Mouse (Mus musculus) MEL (cell line): ENCODE results near the gene Mroh7. TPM values are rescaled to one million over a fixed set of nuclear protein-coding genes. Genes with fewer than 3 reads are reported as not detected.
A peak's percentile ranks its signal among the peaks of the same experiment; 100 is the strongest.
"Not testable (repeated sequence)": the region's sequence is repeated elsewhere in the genome, so short reads cannot be mapped to it uniquely, and the experiment has no call there.

Source experiments
- DNase-seq: peaks from one replicate; pipeline ENCODE4 v3.0.0; 2011; ENCODE audit warnings: low read depth, low spot score
- H3K27ac ChIP-seq: 2 replicates; pipeline ENCODE4 v1.5.1; 2012; ENCODE audit warnings: low read depth, mild to moderate bottlenecking, control low read depth, low read length, moderate library complexity; ENCODE audit not compliant: control insufficient read depth
- H3K27me3 ChIP-seq, 2 experiments: fragments of 150-350 bp in 1 of 2; sonication (generic) in 1 of 2; 2 replicates each; pipeline ENCODE4 v1.6.1; 2012; ENCODE audit warnings: low read length in 2 of 2, mild to moderate bottlenecking in 2 of 2, improper control_type of control experiment in 1 of 2, moderate library complexity in 1 of 2; ENCODE audit not compliant: insufficient read depth in 2 of 2, control insufficient read depth in 1 of 2
- H3K36me3 ChIP-seq, 2 experiments: 2 replicates each; pipeline ENCODE4 v1.6.1; 2012 to 2014; ENCODE audit warnings: low read length in 2 of 2, improper control_type of control experiment in 1 of 2, inconsistent platforms in 1 of 2, mild to moderate bottlenecking in 1 of 2; ENCODE audit not compliant: insufficient read depth in 2 of 2, control insufficient read depth in 1 of 2
- H3K4me1 ChIP-seq, 2 experiments: fragments of 150-350 bp in 1 of 2; sonication (generic) in 1 of 2; 2 replicates each; pipeline ENCODE4 v1.6.1; 2012; ENCODE audit warnings: low read length in 2 of 2, improper control_type of control experiment in 1 of 2, mild to moderate bottlenecking in 1 of 2; ENCODE audit not compliant: insufficient read depth in 2 of 2, control insufficient read depth in 1 of 2
- H3K4me3 ChIP-seq, 2 experiments: fragments of 150-350 bp in 1 of 2; sonication (generic) in 1 of 2; 2 replicates each; pipeline ENCODE4 v1.5.1; 2012; ENCODE audit warnings: low read depth in 2 of 2, low read length in 2 of 2, mild to moderate bottlenecking in 2 of 2, moderate library complexity in 2 of 2, control low read depth in 1 of 2, improper control_type of control experiment in 1 of 2; ENCODE audit not compliant: control insufficient read depth in 1 of 2, insufficient read depth in 1 of 2
- H3K79me2 ChIP-seq: 2 replicates; pipeline ENCODE4 v1.6.1; 2012; ENCODE audit warnings: mild to moderate bottlenecking, low read length, moderate library complexity; ENCODE audit not compliant: control insufficient read depth, poor library complexity, insufficient read depth
- H3K9ac ChIP-seq: 2 replicates; pipeline ENCODE4 v1.6.1; 2012; ENCODE audit warnings: low read depth, mild to moderate bottlenecking, control low read depth, low read length, moderate library complexity; ENCODE audit not compliant: control insufficient read depth, poor library complexity, severe bottlenecking
- H3K9me3 ChIP-seq: fragments of 150-350 bp; sonication (generic); replicated peaks from 2 replicates; pipeline ENCODE4 v1.6.1; 2012; ENCODE audit warnings: mild to moderate bottlenecking, low read length, improper control_type of control experiment, moderate library complexity; ENCODE audit not compliant: insufficient read depth
- BHLHE40 ChIP-seq: IDR thresholded peaks from 2 replicates; pipeline ENCODE4 v1.6.1; 2012; ENCODE audit warnings: low read depth, mild to moderate bottlenecking, inconsistent platforms, low read length, improper control_type of control experiment, borderline replicate concordance
- CHD1 ChIP-seq: IDR thresholded peaks from 2 replicates; pipeline ENCODE4 v1.6.1; 2012; ENCODE audit warnings: low read depth, mild to moderate bottlenecking, inconsistent platforms, low read length, improper control_type of control experiment
- CHD2 ChIP-seq: IDR thresholded peaks from 2 replicates; pipeline ENCODE4 v1.6.1; 2011; ENCODE audit warnings: low read length, improper control_type of control experiment
- E2F4 ChIP-seq: IDR thresholded peaks from 2 replicates; pipeline ENCODE4 v1.6.1; 2011; ENCODE audit warnings: low read depth, low read length, improper control_type of control experiment, borderline replicate concordance
- EP300 ChIP-seq, 2 experiments: IDR thresholded peaks; 2 replicates each; pipeline ENCODE4 v1.6.1; 2011; ENCODE audit warnings: improper control_type of control experiment in 2 of 2, low read length in 2 of 2, low read depth in 1 of 2, mild to moderate bottlenecking in 1 of 2
- ETS1 ChIP-seq: IDR thresholded peaks from 2 replicates; pipeline ENCODE4 v1.6.1; 2012; ENCODE audit warnings: low read depth, mild to moderate bottlenecking, inconsistent platforms, low read length, improper control_type of control experiment, moderate library complexity
- HCFC1 ChIP-seq: IDR thresholded peaks from 2 replicates; pipeline ENCODE4 v1.6.1; 2012; ENCODE audit warnings: low read depth, mild to moderate bottlenecking, inconsistent platforms, low read length, improper control_type of control experiment, moderate library complexity
- KAT2A ChIP-seq: conservative IDR thresholded peaks from 2 replicates; pipeline ENCODE4 v1.6.1; 2012; ENCODE audit warnings: low read depth, low read length, improper control_type of control experiment, inconsistent platforms
- MYB ChIP-seq: IDR thresholded peaks from 2 replicates; pipeline ENCODE4 v1.6.1; 2011; ENCODE audit warnings: mild to moderate bottlenecking, low read depth, low read length, improper control_type of control experiment
- MYC ChIP-seq: IDR thresholded peaks from 2 replicates; pipeline ENCODE4 v1.6.1; 2011; ENCODE audit warnings: low read depth, mild to moderate bottlenecking, low read length, improper control_type of control experiment, moderate library complexity
- NRF1 ChIP-seq: IDR thresholded peaks from 2 replicates; pipeline ENCODE4 v1.6.1; 2014; ENCODE audit warnings: low read depth, mild to moderate bottlenecking, inconsistent platforms, low read length, improper control_type of control experiment, moderate library complexity; ENCODE audit not compliant: poor library complexity, insufficient read depth, severe bottlenecking
- POLR2A ChIP-seq, 2 experiments: IDR thresholded peaks; 2 replicates each; pipeline ENCODE4 v1.6.1; 2011 to 2012; ENCODE audit warnings: low read length in 2 of 2, mild to moderate bottlenecking in 2 of 2, control low read depth in 1 of 2, improper control_type of control experiment in 1 of 2, low read depth in 1 of 2, moderate library complexity in 1 of 2; ENCODE audit not compliant: control insufficient read depth in 1 of 2, insufficient read depth in 1 of 2, poor library complexity in 1 of 2
- RAD21 ChIP-seq: IDR thresholded peaks from 2 replicates; pipeline ENCODE4 v1.6.1; 2011; ENCODE audit warnings: mild to moderate bottlenecking, low read depth, low read length, improper control_type of control experiment
- SIN3A ChIP-seq: IDR thresholded peaks from 2 replicates; pipeline ENCODE4 v1.6.1; 2012; ENCODE audit warnings: low read length, improper control_type of control experiment, inconsistent platforms
- TBP ChIP-seq: IDR thresholded peaks from 2 replicates; pipeline ENCODE4 v1.8.0; 2011; ENCODE audit warnings: low read depth, low read length, improper control_type of control experiment
- USF1 ChIP-seq: IDR thresholded peaks from 2 replicates; pipeline ENCODE4 v1.6.1; 2014; ENCODE audit warnings: low read depth, mild to moderate bottlenecking, inconsistent platforms, low read length, improper control_type of control experiment, moderate library complexity
- ZC3H11A ChIP-seq: IDR thresholded peaks from 2 replicates; pipeline ENCODE4 v1.6.1; 2012; ENCODE audit warnings: low read depth, mild to moderate bottlenecking, inconsistent platforms, low read length, improper control_type of control experiment
- ZKSCAN1 ChIP-seq: IDR thresholded peaks from 2 replicates; pipeline ENCODE4 v1.6.1; 2012; ENCODE audit warnings: low read depth, mild to moderate bottlenecking, inconsistent platforms, low read length, improper control_type of control experiment, moderate library complexity
- ZMIZ1 ChIP-seq: IDR thresholded peaks from 2 replicates; pipeline ENCODE4 v1.6.1; 2012; ENCODE audit warnings: low read depth, mild to moderate bottlenecking, inconsistent platforms, low read length, improper control_type of control experiment, moderate library complexity
- ZNF384 ChIP-seq: IDR thresholded peaks from 2 replicates; pipeline ENCODE4 v1.6.1; 2012; ENCODE audit warnings: low read depth, mild to moderate bottlenecking, inconsistent platforms, low read length, improper control_type of control experiment
- polyA plus RNA-seq, 2 experiments: library from polyadenylated mRNA; stranded (reverse) in 1 of 2; unstranded in 1 of 2; fragments of >175 nt in 1 of 2; fragments of >200 nt in 1 of 2; gene quantifications; 2 replicates each; pipeline versions ENCODE4 v1.2.1 to v1.2.4; 2012; ENCODE audit warnings: low replicate concordance in 2 of 2, low read depth in 1 of 2; ENCODE audit not compliant: insufficient read length in 2 of 2, insufficient read depth in 1 of 2, missing spikeins in 1 of 2
- total RNA-seq: library from RNA; depleted of rRNA; stranded (reverse); fragments of 300-350 nt; gene quantifications from 2 replicates; pipeline ENCODE4 v1.2.3, GENCODE M21; 2012

The Mroh7 gene
- total and polyA plus RNA-seq, 3 experiments: 0.03 TPM; not detected in 2

- not testable (repeated sequence) for H3K27me3 ChIP-seq, H3K9ac ChIP-seq, H3K36me3 ChIP-seq, H3K4me1 ChIP-seq, DNase-seq, H3K4me3 ChIP-seq, H3K79me2 ChIP-seq, H3K9me3 ChIP-seq, H3K27ac ChIP-seq
- 0 out of 2 replicates have a peak, but pooled peaks have one; percentile 16 for TF ChIP-seq TBP
Observed at GRCm38 (mm10) chr4:106736884-106737283, 6.2 kb upstream of the Mroh7 start.

DNA sequence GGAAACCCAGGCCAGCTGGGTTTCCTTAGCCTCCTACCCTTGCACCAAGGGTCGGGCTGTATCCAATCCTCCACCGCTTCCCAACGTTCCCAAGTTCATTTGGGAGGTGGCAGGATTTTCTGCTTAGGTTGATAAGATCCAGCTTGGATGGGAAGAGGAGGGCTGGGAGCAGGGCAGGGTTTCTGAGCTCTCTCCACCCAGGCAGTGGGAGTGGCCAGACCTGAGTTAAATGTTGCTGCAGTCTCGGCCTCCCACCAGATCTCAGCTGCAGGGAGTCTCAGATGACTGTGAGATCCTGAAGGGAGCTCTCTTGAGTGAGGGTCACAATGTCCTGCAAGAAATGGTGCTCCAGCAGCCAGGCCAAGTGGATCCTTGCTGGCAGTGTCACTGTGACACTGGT is 2.9 kb upstream of the Mroh7 start, which contains the start of gene Fam151a:
Gene Fam151a, plus strand, starts transcription at position 254 of the 400 bp plus-strand sequence.
- Histone ChIP-seq H3K27ac (no peak within 1 kb of the TSS), H3K36me3 (no peaks in the 10 kb centered on the region), H3K79me2 (no peaks in the 10 kb centered on the region), H3K9ac (no peak within 1 kb of the TSS), H3K4me1 (no peaks in the 10 kb centered on the region), H3K9me3 (no peaks in the 10 kb centered on the region), H3K27me3 (peaks cover 1 to 12% of the 10 kb centered on the region in 2 experiments; a peak in 3 of 4 replicates), H3K4me3 (no peak within 1 kb of the TSS)
- DNase-seq: no peak
- no peak for TF ChIP-seq E2F4
- no peak for TF ChIP-seq ZNF384
- no peak for TF ChIP-seq EP300 (IDR thresholded peaks at IDR 0.05; ENCODE audit: low read depth in 1 of 2, low read length in 2 of 2)
- TF ChIP-seq HCFC1: no peak
- no peak for TF ChIP-seq MYB
- no peak for TF ChIP-seq NRF1
- no peak for TF ChIP-seq CHD2
- TF ChIP-seq KAT2A: no peak
- TF ChIP-seq ZMIZ1: no peak
- no peak for TF ChIP-seq ETS1
- no peak for TF ChIP-seq ZC3H11A
- no peak for TF ChIP-seq POLR2A (IDR thresholded peaks at IDR 0.05; ENCODE audit: control insufficient read depth in 1 of 2, insufficient read depth in 1 of 2, low read depth in 1 of 2, low read length in 2 of 2, poor library complexity in 1 of 2)
- TF ChIP-seq RAD21: no peak
- TF ChIP-seq BHLHE40: no peak
- no peak for TF ChIP-seq TBP
- TF ChIP-seq CHD1: no peak
- no peak for TF ChIP-seq USF1
- no peak for TF ChIP-seq ZKSCAN1
- TF ChIP-seq SIN3A: no peak
- TF ChIP-seq MYC: no peak
